Mouse (Mus musculus): Measurements from ENCODE around the gene 1700042G07Rik.

- TF ChIP-seq CTCF (IDR thresholded peaks at IDR 0.05; ENCODE audit: borderline replicate concordance, insufficient read depth, low read depth, low read length): no peak
- TF ChIP-seq POLR2A (IDR thresholded peaks at IDR 0.05; ENCODE audit: borderline replicate concordance, insufficient read depth, low read length): no peak
Measured at GRCm38 (mm10) chr4:116217046-116217445, 43.9 kb downstream of the 1700042G07Rik start.

Measured in cerebellum, adult 2 months (tissue).